In the genomic region with DNA sequence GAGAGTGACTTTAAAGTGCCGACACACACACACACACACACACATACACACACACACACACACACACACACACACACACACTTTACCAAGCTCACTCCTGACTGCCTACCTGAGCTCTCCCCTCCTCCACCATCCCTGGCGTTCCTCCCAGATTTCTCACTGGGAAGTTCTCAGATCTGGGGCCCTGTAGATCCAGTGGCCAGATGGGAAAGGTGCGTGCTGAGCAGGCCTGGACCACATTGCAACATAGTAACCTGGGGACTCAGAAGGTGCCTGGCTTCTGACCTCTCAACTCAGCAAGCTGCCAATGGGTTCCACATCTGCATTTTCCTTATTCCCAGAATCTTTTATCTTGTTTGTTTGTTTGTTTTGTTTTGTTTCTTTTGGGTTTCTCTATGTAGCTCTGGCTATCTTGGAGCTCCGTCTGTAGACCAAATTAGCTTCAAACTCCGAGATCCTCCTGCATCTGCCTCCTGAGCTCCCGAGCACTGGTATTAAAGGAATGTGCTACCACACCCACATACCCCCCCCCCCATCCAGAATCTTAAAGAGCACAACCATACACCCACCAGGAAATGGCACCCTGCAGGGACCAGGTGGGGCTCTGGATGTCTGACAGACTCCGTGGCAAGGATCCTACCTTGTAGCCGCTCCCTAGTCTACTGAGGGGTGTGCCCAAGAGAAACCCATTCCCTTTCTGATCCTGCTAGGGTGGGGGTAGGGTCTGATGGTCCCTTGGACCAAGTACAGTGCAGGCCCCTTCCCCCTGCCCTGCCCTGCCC, we compare ENCODE assay signal across 14 mouse cellular contexts. TPM values are rescaled to one million over a fixed set of nuclear protein-coding genes. Genes with fewer than 3 reads are reported as not detected.
"Had no signal": no experiment of that assay in that cellular context is flagged by ENCODE, and none has a peak within 500 bp of the region (broad histone marks: within the 10 kb centered on the region; RNA-seq: fewer than 3 reads in every experiment).

No protein-coding gene starts in this region.

- H3K27me3 ChIP-seq: lung, embryonic 15.5 days; neural tube, embryonic 15.5 days had no signal

- H3K9me3 ChIP-seq: limb, embryonic 15.5 days; liver, embryonic 12.5 days; lung, embryonic 15.5 days; neural tube, embryonic 15.5 days had no signal

- DNase-seq: kidney, adult 2 months; layer of hippocampus, adult 9-11 months; layer of hippocampus, postnatal 36 days; lung, postnatal 14 days; midbrain, embryonic 14.5 days; right cerebral cortex, postnatal 4 days; spleen, adult 18-20 months; thymus, postnatal 4 days had no signal

- H3K4me2 ChIP-seq: limb, embryonic 15.5 days; liver, embryonic 12.5 days; lung, embryonic 15.5 days; neural tube, embryonic 15.5 days had no signal

- ATAC-seq: liver, embryonic 12.5 days had no signal

- H3K36me3 ChIP-seq: limb, embryonic 15.5 days; liver, embryonic 12.5 days; lung, embryonic 15.5 days; neural tube, embryonic 15.5 days had no signal

- H3K4me3 ChIP-seq: limb, embryonic 15.5 days; liver, embryonic 12.5 days; lung, embryonic 15.5 days; myocyte; neural tube, embryonic 15.5 days had no signal

- H3K4me1 ChIP-seq: liver, embryonic 12.5 days had no signal

- H3K27ac ChIP-seq: liver, embryonic 12.5 days; lung, embryonic 15.5 days; neural tube, embryonic 15.5 days had no signal

- H3K9ac ChIP-seq: limb, embryonic 15.5 days; liver, embryonic 12.5 days; lung, embryonic 15.5 days; neural tube, embryonic 15.5 days had no signal

RNA-seq across cellular contexts. Expression of a gene that starts 30.4 kb away (rescaled TPM):
- polyA plus RNA-seq: liver, embryonic 16.5 days had no signal
